Mouse (Mus musculus): ENCODE results near the gene Barhl2. TPM values are rescaled to one million over a fixed set of nuclear protein-coding genes. Genes with fewer than 3 reads are reported as not detected.

Gene Barhl2
- polyA plus RNA-seq, 1 experiment from 2014 or later = 2.3 TPM

DNA sequence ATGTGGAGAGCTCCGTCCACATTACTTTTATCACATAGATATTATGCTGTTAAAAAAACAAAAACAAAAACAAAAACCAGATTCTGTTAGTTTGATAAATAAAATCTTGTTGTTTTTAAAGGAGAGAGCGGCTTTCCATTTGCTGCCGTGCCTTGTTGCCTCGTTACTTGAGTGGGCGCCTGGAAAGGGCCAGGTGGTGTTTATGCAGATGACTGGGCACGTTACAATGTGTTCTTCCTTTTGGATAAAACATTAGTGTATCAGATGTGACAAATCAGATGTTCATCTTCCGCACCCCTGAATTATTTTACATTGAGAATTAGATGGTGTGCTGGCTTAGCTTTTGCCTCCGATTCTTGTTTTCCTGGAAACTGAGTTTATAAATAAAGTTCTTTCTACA is 37.1 kb downstream of the Barhl2 start:
- no peaks in the 10 kb centered on the region for H3K9me3 ChIP-seq
- no peaks in the 10 kb centered on the region for H3K4me1 ChIP-seq
- H3K4me3 ChIP-seq = no peak overlapping the region
- H3K27ac ChIP-seq = no peak overlapping the region
- H3K36me3 ChIP-seq (replicated peaks) = no peaks in the 10 kb centered on the region
- 88% methylated on average over 8 of the region's 8 CpGs for WGBS
- peaks cover 13% of the 10 kb centered on the region for H3K27me3 ChIP-seq (ENCODE audit: poor library complexity, severe bottlenecking)
- no peak for DNase-seq (ENCODE audit: extremely low spot score, low spot score)

DNA sequence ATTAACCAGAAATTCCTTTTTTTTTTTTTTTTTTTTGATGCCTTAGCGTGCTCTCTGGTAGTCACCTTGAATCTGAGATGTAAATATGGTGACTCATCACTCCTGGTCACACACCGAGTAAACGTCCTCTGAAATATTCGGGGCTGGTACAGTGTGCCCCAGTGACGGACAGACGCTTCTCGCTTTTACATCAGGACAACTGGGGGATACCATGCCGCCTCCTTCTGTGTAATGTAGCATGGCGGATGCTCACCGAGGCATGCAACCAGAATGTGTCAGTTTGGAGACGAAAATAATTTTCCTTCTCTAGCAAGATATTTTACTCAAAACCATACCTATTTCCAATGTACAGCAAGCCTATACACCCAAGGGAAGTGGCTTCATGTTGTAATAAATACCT is 37.6 kb downstream of the Barhl2 start:
- Histone ChIP-seq H3K36me3 (replicated peaks) (no peaks in the 10 kb centered on the region), H3K27me3 (ENCODE audit: poor library complexity, severe bottlenecking) (peaks cover 17% of the 10 kb centered on the region), H3K27ac (no peak overlapping the region), H3K4me1 (no peaks in the 10 kb centered on the region), H3K9me3 (no peaks in the 10 kb centered on the region), H3K4me3 (no peak overlapping the region)
- DNase-seq (ENCODE audit: extremely low spot score, low spot score) = no peak
- WGBS = 92% methylated on average over 11 of the region's 11 CpGs

DNA sequence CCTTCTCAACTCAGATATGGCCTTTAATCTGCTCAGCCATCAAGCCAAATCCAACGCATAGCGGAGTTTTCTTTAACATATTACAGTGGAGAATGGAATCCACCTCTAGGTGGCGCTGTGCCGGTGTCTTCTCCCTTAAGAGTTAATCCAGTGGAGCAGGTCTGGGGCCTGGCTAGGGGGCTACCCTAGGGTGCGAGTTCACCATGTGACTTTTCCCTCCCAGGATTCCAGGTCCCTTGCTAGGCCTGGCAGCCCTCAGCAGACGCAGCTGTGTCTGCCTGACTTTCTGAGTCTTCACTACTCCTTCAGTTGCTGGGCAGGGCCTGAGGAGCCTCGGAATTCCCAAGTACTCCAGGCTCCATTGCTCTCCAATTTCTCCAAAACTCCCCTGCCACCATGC is 40.8 kb downstream of the Barhl2 start:
- 29% methylated on average over 7 of the region's 7 CpGs for WGBS
- Histone ChIP-seq H3K36me3 (replicated peaks) (no peaks in the 10 kb centered on the region), H3K9me3 (no peaks in the 10 kb centered on the region), H3K4me1 (no peaks in the 10 kb centered on the region), H3K27me3 (ENCODE audit: poor library complexity, severe bottlenecking) (peaks cover 20% of the 10 kb centered on the region), H3K27ac (no peak overlapping the region), H3K4me3 (no peak overlapping the region)
- peak; percentile 37 for DNase-seq (ENCODE audit: extremely low spot score, low spot score)

DNA sequence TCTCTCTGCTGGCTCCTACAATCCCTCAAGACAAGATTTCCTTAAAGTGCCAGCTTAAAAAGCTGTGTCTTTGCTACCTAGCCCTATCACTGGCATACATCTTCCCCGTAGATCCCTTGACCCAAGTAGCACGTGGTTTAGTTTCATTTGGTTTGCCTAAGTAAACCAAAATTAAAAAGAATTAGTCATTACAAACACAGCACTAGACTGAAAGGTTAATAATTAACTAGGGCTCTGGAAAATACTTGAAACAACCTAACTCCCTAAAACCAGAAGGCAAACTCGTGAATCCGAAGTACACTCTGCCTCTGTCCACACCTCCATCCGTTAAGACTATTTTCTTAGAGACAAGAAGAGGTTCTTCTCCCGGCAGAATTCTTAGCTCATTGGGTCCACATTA is 41.4 kb downstream of the Barhl2 start:
- no peak overlapping the region for H3K4me3 ChIP-seq
- 81% methylated on average over 6 of the region's 6 CpGs for WGBS

DNA sequence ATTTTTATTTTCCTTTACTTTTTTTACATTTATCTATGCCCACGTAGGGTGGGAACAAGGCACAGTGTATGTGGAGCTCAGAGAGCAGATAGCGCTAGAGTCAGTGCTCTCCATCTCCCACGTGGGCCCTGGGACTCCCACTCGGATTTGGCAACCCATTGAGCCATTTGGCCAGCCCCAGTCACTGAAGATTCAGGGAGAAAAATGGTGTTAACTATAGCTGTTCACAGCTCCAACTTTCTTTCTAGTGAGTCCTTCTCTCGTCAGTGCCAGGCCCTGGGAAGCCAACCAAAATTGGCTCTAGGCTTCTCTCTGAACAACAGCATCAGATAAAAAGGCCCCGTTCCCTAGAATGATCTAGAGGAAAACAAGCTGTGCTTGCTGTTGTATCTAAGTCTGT is 42.2 kb downstream of the Barhl2 start:
- no peaks in the 10 kb centered on the region for H3K4me1 ChIP-seq
- no peak for DNase-seq (ENCODE audit: extremely low spot score, low spot score)
- WGBS = 87% methylated on average over 6 of the region's 6 CpGs
- no peaks in the 10 kb centered on the region for H3K9me3 ChIP-seq
- peaks cover 27% of the 10 kb centered on the region for H3K27me3 ChIP-seq (ENCODE audit: poor library complexity, severe bottlenecking)
- no peaks in the 10 kb centered on the region for H3K36me3 ChIP-seq (replicated peaks)
- H3K4me3 ChIP-seq = no peak overlapping the region
- H3K27ac ChIP-seq = no peak overlapping the region

More for the DNA sequence above, 41.4 kb downstream of the Barhl2 start:
- no peaks in the 10 kb centered on the region for H3K36me3 ChIP-seq (replicated peaks)
- no peak overlapping the region for H3K27ac ChIP-seq
- no peaks in the 10 kb centered on the region for H3K9me3 ChIP-seq
- H3K4me1 ChIP-seq = no peaks in the 10 kb centered on the region
- peaks cover 23% of the 10 kb centered on the region for H3K27me3 ChIP-seq (ENCODE audit: poor library complexity, severe bottlenecking)
- DNase-seq (ENCODE audit: extremely low spot score, low spot score) = no peak

DNA sequence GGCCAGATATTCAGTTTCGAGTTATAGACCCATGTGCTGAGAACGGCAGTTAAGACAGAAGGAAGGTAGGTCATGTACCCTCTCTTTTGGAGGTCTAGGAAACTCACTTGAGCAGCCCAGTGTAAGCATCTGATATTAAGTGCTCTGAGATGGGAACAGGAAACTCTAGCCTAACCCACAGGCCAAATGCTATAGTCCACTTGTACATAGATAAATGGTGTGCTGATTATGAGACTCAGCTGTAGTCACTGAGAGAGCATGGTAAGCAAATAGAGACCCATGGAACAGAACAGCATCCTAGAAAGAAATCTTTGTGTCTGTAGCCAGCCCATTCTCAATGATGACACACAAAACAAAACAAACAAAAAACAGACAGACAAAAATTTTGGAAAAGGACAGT is 55.2 kb downstream of the Barhl2 start:
- no peaks in the 10 kb centered on the region for H3K9me3 ChIP-seq
- H3K4me1 ChIP-seq = no peaks in the 10 kb centered on the region
- no peak overlapping the region for H3K27ac ChIP-seq
- no peak overlapping the region for H3K4me3 ChIP-seq
- H3K36me3 ChIP-seq (replicated peaks) = no peaks in the 10 kb centered on the region
- peaks cover 12% of the 10 kb centered on the region; the same call in 1 of the 2 replicates for H3K27me3 ChIP-seq (ENCODE audit: poor library complexity, severe bottlenecking)
- DNase-seq (ENCODE audit: extremely low spot score, low spot score) = no peak
- WGBS = 87% methylated on average over 2 of the region's 2 CpGs

Other genes starting within 250 kb of the Barhl2 start
- gene Gm17304, start 150.9 kb upstream of the Barhl2 start, polyA plus RNA-seq (2016; fragmentation: Nextera tagmentation; extraction: Ambion mirVana) = not detected in 2 replicates
- gene Zfp644, start 239.1 kb upstream of the Barhl2 start, polyA plus RNA-seq (2016; fragmentation: Nextera tagmentation; extraction: Ambion mirVana) = 62.0 and 65.9 TPM in 2 replicates

All from forebrain, embryonic 10.5 days (tissue).